Mouse (Mus musculus): ENCODE results near the gene Trim41.
"Not testable (repeated sequence)": the region's sequence is repeated elsewhere in the genome, so short reads cannot be mapped to it uniquely, and the experiment has no call there.

Gene Trim41

DNA sequence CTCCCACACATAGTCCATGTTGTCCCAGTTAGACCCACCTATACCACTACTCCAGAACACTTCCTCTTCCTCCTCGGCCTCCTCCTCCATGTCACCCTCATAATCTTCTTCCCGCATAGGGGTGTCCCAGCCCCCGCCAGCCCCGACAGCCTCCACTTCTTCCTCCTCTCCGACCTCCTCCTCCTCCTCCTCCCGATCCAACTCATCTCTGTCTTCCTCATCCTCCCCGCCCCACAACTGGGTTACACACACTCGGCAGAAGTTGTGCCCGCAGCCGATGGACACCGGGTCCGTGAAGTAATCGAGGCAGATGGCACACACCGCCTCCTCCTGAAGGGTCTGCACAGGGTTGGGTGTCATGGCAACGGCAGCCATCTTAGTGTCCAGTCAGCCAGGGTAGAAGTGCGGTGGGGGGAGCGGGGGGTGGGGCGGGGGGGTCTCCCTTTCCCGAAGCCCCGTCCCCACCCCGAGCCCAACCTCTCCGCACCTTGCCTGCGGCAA is 822 bp downstream of the Trim41 start:
- peak; percentile 46 to 67 for DNase-seq (ENCODE audit: low spot score in 2 of 2)

DNA sequence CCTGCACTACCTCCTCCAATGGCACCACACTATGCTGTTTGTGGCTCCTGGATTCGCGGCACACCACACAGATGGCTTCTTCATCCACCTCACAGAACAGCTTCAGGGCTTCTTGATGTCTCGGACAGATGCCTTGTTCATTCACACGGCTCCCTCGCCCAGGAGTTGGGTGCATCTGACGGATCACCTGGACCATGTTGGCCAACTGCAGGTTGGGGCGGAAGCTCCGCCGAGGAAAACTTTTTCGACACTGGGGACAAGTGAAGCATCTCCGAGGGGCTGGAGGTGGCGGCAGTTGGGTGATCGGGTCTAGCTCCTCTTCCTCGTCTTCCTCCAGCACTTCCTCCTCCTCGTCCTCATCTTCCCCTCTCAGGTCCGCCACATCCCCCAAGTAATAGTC is 1.3 kb downstream of the Trim41 start:
- no peak for DNase-seq (ENCODE audit: low spot score in 2 of 2)

DNA sequence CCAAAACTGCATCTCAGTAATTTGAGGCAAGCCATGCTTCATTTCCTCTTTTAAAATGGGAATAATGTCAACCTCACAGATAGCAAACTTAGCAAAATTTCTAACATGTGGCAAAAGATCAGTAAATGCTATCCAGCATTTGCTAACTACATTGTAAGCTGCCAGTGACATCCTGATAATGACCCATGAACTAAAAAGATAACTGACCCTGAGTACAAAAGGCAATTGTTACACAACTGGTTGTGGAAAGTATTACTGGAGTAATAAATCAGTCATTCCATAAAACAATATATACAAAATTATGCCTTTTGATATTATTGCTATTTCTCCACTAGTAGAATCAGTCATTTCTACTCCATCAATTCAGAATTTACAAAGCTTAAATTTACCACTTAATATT is 3.4 kb downstream of the Trim41 start:
- DNase-seq (ENCODE audit: low spot score in 2 of 2) = no peak

DNA sequence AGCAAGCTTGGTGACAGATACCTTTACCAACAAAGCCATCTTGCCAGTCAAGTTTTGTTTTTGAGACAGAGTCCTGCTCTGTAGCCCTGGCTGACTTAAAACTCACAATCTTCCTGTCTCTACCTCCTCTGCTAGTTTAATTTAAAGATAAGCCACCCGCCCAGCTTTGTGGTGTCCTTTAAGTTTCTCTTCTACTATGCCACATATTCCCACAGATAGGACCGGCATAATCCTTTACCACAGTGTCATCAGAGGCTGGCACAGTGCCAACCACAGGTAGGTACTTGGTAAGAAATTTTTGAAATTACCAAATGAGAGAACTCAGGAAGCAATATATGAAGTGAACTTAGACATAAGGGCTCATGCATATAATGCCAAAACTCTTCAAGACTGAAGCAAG is 7.0 kb downstream of the Trim41 start:
- DNase-seq (ENCODE audit: low spot score in 2 of 2) = no peak

DNA sequence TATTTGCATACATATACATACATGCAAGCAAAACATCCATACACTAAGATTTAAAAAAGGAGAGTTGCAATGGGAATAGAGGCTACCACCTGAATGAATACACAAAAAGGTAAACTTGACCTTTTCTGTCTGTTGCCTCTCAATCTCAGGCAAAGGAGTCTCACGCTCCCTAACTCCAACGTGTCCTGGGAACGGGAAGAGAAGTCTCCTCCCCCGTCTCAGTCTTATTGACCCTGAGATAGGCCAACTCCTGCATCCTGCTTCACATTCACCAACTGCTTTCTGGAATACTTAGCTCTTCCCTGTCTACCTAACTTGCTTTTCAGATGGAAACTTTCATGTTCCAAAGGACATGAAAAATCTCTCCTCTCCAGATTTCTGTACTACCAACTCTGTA is 7.7 kb downstream of the Trim41 start:
- DNase-seq (ENCODE audit: low spot score in 2 of 2) = no peak

DNA sequence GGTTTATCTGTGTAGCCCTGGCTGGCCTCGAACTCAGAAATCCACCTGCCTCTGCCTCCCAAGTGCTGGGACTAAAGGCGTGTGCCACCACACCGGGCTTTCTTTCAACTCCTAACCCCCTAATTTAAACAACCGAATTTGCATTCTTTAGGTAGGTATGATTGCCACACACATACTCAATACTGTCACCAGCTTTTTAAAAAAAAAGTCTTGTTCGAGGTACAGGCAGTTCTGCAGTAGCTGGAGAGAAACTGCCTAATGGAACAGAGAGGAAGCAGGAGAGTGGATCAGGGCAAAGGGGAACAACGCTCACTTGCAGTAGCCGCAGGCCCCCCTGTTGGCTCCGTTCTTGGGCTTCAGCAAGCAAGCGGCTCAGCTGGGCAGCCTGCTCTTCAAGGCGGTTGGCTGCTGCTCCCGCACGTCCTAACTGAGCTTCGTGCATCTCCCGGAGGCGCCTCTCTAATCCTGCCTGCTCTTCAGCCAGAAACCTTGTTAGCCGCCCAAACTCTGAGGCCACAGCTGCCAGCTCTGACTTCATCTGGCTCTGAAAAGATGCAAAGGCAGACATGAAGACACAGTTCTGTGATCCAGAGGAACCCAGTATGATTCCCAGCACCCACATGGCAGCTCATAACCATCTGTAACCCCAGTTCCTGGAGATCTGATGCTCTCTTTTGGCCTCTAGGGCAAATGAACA is 8.3 kb downstream of the Trim41 start:
- DNase-seq (ENCODE audit: low spot score in 2 of 2) = no peak

DNA sequence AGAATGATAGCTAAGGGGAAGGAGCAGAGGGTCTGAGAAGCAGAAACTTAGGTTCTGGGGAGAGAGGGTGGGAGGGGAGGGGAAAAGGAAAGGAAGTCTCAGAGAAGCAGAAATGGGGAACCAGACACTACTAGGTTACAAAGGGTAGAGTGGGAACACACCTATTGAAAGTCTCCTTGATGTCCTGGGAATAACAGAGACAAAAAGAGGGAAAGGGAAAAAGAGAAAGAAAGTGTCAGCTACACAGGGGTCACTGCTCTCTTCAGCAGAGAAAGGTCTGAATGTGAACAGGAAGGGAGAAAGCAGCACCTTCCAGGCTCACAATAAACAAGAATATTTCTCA is 8.9 kb downstream of the Trim41 start:
- DNase-seq (ENCODE audit: low spot score in 2 of 2) = no peak

DNA sequence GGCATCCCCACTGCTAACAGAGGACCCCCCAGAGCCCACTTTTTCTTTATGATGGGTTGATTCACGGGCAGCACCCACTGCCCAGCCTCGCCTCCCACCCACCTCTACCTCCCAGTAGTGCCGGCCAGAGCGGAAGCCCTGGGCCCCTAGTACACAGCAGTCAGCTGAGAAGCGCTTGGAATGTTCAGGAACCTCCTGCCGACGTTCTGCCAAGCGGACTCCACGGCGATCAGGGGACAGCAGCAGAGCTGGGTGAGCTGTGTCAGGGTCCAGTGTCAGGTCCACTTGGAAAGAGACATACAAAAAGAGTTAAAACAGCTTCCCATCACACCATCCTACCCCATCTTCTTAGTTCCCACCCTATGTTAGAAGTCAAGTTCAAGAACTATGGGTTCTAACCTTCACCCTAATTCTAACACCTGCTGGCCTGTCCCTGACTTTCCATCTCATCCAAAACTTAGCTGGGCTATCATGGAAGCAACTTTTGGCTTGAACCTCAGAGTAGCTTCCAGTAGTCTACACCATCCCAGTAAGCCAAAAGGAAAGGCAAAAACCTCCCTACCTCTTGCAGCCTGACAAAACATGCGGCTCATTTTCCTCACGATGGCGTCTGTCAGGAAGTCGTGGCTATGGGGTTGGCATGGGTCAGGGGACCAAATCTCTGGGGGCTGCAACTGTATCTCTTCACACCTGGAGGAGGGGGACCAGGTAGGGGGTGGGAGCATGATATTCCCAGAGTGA is 9.4 kb downstream of the Trim41 start:
- no peak for DNase-seq (ENCODE audit: low spot score in 2 of 2)

DNA sequence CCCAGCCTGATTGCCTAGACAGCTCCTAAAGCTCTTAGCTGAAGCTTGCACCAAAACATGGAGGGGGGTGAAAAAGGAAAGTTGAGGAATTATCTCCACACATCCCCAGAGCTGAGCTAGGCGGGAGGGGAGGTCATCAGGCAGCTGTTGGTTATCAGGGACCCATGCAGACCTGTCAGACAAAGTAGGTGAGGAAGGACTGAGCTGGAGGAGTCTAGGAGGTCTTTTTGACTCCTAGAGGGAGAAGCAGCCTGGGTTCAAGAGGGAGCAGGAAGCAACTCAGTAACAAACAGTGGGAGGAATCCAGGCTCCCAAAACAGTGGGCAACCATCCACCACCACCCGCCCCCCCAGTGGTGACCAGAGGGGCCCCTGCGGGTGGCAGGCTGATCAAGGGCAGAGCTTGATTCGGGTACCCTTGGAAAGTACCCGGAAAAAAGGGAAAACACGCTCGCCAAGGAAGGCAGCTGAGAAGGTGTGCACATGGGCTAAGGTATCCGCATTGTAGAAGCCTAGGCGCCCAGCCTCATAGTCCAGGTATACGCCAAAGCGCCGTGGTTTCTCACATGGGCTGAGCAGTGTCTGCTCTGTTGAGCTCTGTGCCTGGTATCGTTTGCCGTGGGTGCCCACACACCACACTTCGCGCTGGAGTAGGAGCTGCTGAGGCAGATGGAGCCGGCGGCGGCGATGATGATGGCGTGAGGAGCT is 10.1 kb downstream of the Trim41 start:
- DNase-seq (ENCODE audit: low spot score in 2 of 2) = no peak

DNA sequence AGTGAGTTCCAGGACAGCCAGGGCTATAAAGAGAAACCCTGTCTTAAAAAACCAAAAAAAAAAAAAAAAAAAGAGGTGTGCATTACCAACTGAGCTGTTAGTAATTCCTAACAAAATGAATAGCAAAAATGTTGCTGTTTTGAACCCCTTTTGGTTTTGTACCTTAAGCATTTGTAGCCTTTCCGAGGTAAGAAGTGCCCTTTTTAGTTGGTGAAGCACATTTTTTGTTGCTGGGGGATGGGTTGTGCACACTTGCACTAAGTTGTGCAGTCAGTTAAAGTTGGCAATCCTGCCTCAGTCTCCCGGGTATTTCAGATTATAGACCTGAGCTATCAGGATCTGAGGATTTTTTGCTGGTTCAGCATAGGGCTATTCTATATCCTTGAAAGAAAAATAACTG is 12.2 kb downstream of the Trim41 start:
- DNase-seq (ENCODE audit: low spot score in 2 of 2) = no peak

DNA sequence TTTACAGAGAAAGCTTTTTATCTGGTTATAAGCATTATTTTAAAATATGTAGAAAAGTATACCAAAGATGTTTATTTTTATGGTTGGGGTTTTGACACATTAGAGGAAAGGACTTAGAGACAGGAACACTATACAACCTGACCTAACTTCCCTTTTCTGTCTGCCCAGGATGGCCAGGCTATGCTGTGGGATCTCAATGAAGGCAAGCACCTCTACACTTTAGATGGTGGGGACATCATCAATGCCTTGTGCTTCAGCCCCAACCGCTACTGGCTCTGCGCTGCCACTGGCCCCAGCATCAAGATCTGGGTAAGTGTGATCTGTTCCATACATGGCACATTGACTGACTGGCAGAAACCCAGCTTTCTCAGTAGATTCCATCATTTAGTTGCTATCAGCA is 13.2 kb downstream of the Trim41 start:
- DNase-seq (ENCODE audit: low spot score in 2 of 2) = no peak

DNA sequence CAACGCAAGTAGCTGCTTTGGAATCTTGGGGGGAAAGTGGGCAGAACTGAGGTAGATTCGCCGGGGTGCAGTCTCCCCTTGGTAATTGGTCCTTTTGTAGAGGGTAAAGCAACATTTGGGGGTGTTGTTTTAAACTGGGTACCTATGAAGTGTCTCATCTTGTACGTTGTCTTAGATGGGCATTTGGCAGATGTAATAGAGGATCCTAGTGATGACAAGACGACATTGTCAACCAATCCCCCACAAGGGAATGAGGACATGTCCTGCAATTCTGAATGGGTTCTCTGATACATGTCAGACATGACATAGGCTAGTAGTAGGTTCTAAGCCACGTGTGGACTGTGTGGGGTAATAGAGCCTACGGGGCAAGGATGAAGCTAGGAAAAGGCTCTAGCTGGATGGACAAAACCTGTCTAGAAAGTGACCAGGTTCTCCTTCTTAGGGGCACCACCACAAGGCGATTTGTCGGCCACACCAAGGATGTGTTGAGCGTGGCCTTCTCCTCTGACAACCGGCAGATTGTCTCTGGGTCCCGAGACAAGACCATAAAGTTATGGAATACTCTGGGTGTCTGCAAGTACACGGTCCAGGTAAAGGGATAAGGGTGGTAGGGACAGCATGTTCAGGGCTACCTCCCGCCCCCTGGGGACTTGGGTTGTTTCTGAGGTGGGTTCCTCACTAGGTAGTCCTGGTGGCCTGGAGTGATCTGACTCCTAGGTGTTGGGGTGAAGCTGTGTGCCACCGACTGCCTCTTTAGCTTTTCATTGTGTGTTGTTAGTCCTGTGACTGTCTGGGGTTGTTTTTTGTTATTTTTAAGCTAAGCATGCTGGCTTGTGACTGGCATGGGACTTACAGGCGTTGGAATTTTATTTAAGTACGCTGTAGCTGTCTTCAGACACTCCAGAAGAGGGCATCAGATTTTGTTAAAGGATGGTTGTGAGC is 15.1 kb downstream of the Trim41 start:
- DNase-seq (ENCODE audit: low spot score in 2 of 2) = no peak

DNA sequence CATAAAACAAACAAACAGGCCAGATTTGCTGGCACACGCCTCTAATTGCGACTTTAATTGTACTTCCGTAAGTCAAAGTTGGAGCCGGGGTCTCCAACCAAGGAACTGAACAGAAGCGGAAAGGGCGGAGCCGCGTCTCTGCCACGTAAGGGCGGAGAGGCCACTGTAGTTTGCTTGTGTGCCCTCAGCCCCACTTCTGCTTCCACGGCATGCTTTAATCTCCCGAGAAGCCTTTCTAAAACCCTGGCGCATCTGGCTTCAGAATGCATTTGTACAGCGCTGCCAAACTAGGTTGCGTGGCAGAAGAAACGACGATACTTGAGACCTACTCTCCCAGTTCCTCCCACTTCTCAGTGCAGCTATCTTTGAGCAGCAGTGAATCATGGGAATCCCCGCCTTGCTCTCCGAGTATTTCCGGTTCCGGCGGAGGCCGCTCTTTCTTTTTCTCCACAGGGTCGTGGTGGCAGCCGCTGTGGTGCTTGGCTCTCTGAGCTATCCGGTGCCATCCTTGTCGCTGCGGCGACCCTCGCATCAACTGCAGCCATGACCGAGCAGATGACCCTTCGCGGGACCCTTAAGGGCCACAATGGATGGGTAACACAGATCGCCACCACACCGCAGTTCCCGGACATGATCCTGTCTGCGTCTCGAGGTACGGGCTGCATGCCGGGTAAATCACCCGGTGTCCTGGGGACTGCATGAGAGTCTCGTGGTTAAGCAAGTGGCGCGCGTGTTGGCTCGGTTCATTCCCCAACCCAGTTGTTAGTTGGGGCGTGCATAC is 17.0 kb downstream of the Trim41 start, which contains the start of gene Rack1:
Rack1 (plus strand) TSS at position 412 of the 781 bp plus-strand sequence.
- peak; percentile 84 to 89 for DNase-seq (ENCODE audit: low spot score in 2 of 2)

DNA sequence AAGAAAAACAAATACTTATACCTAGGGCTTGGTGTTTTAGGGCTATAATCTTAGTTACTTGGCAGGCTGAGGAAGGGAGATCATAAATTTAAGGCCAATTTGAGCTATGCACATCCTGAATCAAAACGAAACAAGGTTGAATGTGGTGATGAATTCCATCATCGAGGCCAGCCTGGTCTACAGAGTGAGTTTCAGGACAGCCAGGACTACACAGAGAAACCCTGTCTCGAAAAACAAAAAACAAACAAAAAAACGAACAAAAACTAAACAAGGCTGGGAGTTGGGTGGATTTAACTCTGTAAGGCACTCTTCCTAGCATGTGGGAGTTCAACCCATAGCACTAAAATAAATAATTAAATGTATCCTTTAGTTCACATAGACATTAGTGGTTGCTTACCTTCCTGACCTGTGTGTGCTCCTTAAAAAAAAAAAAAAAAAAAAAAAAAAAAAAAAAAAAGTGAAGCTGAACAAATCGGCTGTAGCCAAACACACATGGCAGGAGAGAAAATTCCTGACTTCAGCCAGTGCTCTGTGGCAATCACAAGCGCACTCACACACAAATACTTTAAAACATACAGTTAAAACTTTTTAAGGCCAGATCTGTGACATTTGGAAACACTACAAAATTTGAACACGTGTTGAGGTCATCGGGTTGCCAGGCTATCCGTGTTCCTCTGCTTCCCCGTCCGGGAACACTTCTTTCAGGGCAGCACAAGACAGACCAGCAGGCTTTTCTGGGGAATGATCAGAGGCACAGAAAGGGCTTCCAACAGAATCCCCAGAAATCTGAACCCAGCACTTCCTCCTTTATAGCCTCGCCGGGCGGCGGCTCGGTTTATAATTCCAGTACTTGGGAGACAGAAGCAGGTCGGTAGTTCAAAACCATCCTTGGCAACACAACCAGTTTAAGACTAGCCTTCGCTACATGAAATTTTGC is 17.9 kb downstream of the Trim41 start:
- DNase-seq (ENCODE audit: low spot score in 2 of 2) = no peak

DNA sequence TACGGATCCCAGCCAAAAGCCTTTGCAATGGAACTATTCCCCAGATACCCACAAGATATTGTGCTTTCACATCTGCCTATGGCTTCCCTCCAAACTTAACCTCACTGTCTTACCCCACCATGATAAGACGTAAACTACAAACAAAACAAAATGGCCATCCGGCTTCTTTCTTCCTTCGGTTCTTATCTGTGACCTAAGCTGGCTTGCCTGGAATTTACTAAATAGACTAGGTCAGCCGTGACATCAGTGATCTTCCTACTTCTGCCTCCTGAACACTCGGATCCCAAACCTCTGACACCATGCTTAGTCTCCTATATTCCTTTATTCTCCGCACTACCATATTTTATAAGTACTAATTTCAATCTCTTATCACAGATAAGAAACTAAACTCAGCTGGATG is 18.8 kb downstream of the Trim41 start:
- no peak for DNase-seq (ENCODE audit: low spot score in 2 of 2)

DNA sequence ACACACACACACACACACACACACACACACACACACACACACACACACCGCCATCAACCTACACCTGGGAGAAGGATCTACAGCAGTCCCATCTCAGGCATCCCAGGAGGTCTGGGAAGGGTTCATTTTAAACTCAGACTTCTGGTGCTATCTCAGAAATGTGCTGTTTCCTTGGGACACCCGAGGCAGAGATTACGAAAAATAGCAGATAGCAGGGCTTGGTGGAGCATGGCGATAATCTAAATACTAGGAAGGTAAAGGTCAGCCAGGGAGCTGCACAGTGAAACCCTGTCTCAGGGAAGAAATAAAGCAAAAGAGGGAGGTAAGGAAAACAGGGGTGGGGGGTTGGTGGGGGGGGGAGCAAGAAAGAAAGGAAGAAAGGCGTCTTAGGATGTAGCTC is 19.9 kb downstream of the Trim41 start:
- no peak for DNase-seq (ENCODE audit: low spot score in 2 of 2)

DNA sequence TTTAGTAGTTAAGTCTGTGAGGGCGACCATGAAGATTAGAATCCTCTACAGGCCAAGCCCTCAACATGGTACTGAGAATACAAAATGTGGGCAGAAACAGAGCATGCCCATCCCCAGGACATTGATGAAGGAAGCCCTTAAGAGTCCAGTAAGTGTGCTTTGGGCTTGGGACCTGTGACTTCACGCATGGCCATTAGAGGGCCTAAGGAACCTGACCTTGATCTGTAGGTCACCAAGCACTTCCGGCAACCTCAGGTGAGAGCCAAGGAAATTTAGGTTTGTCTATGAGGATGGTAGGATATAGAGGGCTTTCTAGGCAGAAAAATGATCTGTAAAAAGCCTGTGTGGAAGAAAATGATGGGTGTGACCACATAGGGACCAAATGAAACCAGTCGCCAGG is 20.9 kb downstream of the Trim41 start:
- no peak for DNase-seq (ENCODE audit: low spot score in 2 of 2)

DNA sequence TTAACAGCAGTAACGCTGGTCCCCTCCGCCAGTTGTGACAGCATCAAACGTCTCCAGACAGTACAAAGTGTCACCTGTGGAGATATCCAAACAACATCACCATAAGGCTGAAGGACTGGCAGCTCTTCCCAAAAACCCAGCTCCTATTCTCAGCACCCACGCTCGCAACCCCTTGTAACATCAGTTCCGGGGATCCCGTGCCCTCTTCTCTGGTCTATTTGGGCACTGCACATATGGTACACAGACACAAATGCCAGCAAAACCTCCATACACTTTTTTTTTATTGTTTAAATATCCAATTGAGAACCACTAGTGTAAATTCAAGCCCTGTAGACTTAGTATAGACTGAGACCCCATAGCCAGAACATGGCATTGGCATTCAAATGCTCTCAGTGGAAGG is 21.9 kb downstream of the Trim41 start:
- peak in 1 of 2 experiments; percentile 67 for DNase-seq (ENCODE audit: low spot score in 2 of 2)

DNA sequence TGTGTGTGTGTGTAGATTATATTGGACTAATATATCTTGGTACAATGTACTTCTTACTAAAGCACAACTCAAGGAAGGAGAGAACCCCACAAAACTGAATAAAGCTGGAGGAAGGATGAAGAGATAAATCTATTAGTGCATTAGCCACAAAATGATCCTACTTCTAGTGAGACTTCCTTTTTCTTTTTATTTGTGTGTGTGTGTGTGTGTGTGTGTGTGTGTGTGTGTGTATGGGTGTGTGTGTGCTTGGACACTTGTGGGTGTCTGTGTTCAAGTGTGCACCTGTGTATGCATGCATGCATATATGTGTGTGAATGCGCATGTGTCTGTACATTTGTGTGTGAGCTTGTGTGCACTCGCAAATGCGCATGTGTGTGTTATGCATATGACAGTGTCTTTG is 24.0 kb downstream of the Trim41 start:
- DNase-seq (ENCODE audit: low spot score in 2 of 2) = no peak

DNA sequence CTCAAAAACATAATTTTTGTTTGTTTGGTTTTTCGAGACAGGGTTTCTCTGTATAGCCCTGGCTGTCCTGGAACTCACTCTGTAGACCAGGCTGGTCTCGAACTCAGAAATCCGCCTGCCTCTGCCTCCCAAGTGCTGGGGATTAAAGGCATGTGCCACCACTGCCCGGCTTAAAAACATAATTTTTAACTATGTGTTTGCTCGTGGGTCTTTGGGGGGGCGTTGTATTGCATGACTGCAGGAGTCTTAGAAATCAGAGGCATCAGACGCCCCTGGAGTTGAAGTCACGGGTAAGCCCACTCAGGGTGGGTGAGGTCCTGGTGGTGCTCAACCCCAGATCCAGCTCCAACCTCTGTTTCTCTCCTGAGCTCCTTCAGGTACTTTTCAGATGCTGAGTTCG is 25.3 kb downstream of the Trim41 start:
- DNase-seq (ENCODE audit: low spot score in 2 of 2) = not testable (repeated sequence)
